Mouse (Mus musculus): Measurements from ENCODE around the gene Rpl9-ps6. TPM values are rescaled to one million over a fixed set of nuclear protein-coding genes. Genes with fewer than 3 reads are reported as not detected.
"Not testable (repeated sequence)": the region's sequence is repeated elsewhere in the genome, so short reads cannot be mapped to it uniquely, and the experiment has no call there.

The Rpl9-ps6 gene
- polyA plus RNA-seq, 1 experiment from 2014 or later: 55.6 TPM

DNA sequence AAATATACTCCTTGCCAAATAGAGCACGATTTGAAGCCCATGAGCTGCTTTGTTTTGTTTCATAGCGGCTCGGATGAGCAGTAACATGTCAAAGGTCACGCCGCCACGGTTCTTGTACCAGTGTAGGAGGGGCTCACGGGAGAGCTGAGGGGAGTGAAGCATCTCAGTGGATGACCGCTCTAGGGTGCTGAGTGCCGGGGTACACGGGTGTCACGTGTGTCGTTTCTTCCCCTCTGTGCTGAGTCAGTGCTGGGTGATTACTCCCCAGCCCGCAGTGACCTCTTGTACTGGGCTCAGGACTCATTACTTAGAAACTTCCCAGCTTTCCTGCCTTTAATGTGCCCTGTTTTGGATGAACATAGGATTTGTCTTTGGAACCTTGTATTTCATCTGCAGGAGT, 28.2 kb upstream of the Rpl9-ps6 start:
- H3K27me3 ChIP-seq: no peaks in the 10 kb centered on the region
- H3K4me1 ChIP-seq (replicated peaks): peaks cover 30% of the 10 kb centered on the region
- no peak overlapping the region for H3K9ac ChIP-seq
- no peak overlapping the region for H3K4me3 ChIP-seq (replicated peaks)
- H3K36me3 ChIP-seq (replicated peaks): peaks cover 85% of the 10 kb centered on the region
- no peak for ATAC-seq (ENCODE audit: insufficient read depth)
- no peak overlapping the region for H3K4me2 ChIP-seq
- H3K27ac ChIP-seq (replicated peaks): no peak overlapping the region
- WGBS (ENCODE audit: insufficient replicate concordance): 86% methylated on average over 13 of the region's 13 CpGs
- H3K9me3 ChIP-seq (replicated peaks): no peaks in the 10 kb centered on the region

DNA sequence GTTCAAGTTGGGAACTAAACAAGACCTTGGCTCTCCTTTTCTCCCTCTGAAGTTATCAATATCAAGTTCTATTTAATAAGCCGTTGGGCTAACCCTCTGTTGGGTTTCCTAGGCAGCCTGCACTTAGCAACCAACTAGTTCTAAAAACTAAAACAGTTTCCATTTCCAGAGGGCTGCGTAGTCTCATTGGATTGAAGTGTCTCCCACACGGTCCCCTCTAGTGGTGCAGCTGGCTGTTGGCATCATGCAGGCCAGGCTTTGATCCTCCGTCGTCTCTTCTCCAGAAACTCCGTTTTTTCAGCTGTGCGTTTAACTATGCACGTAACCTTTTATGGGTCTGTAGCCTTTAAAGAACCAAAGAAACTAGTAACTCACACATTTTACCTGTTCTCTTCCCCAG, 27.1 kb upstream of the Rpl9-ps6 start:
- Histone ChIP-seq H3K27me3 (no peaks in the 10 kb centered on the region), H3K27ac (replicated peaks) (no peak overlapping the region), H3K4me3 (replicated peaks) (no peak overlapping the region), H3K4me2 (no peak overlapping the region), H3K4me1 (replicated peaks) (peaks cover 34% of the 10 kb centered on the region), H3K36me3 (replicated peaks) (peaks cover 75% of the 10 kb centered on the region), H3K9ac (no peak overlapping the region), H3K9me3 (replicated peaks) (no peaks in the 10 kb centered on the region)
- 81% methylated on average over 8 of the region's 8 CpGs for whole genome bisulfite sequencing (ENCODE audit: insufficient replicate concordance)
- ATAC-seq (ENCODE audit: insufficient read depth): no peak

GRCm38 (mm10) chr19:32492981-32493380, 26.6 kb upstream of the Rpl9-ps6 start:
- no peak overlapping the region for H3K9ac ChIP-seq
- no peak for ATAC-seq (ENCODE audit: insufficient read depth)
- peaks cover 39% of the 10 kb centered on the region for H3K4me1 ChIP-seq (replicated peaks)
- no peaks in the 10 kb centered on the region for H3K9me3 ChIP-seq (replicated peaks)
- no peak overlapping the region for H3K4me3 ChIP-seq (replicated peaks)
- H3K27ac ChIP-seq (replicated peaks): no peak overlapping the region
- H3K27me3 ChIP-seq: no peaks in the 10 kb centered on the region
- WGBS (ENCODE audit: insufficient replicate concordance): 84% methylated on average over 5 of the region's 5 CpGs
- H3K4me2 ChIP-seq: no peak overlapping the region
- peaks cover 70% of the 10 kb centered on the region for H3K36me3 ChIP-seq (replicated peaks)

GRCm38 (mm10) chr19:32492339-32492738, 26.0 kb upstream of the Rpl9-ps6 start:
- Histone ChIP-seq H3K27me3 (no peaks in the 10 kb centered on the region), H3K36me3 (replicated peaks) (peaks cover 63% of the 10 kb centered on the region), H3K9me3 (replicated peaks) (no peaks in the 10 kb centered on the region), H3K9ac (no peak overlapping the region), H3K4me2 (no peak overlapping the region), H3K4me3 (replicated peaks) (no peak overlapping the region), H3K27ac (replicated peaks) (no peak overlapping the region), H3K4me1 (replicated peaks) (peaks cover 44% of the 10 kb centered on the region)
- 92% methylated on average over 3 of the region's 3 CpGs for WGBS (ENCODE audit: insufficient replicate concordance)
- ATAC-seq (ENCODE audit: insufficient read depth): no peak

- H3K36me3 ChIP-seq (replicated peaks): peaks cover 50% of the 10 kb centered on the region
- H3K4me1 ChIP-seq (replicated peaks): peaks cover 47% of the 10 kb centered on the region
- H3K4me3 ChIP-seq (replicated peaks): no peak overlapping the region
- no peaks in the 10 kb centered on the region for H3K9me3 ChIP-seq (replicated peaks)
- no peak for ATAC-seq (ENCODE audit: insufficient read depth)
- H3K27me3 ChIP-seq: no peaks in the 10 kb centered on the region
- 79% methylated on average over 2 of the region's 2 CpGs for WGBS (ENCODE audit: insufficient replicate concordance)
- peak overlapping the region; percentile 38 for H3K4me2 ChIP-seq
- H3K27ac ChIP-seq (replicated peaks): peak overlapping the region; percentile 29; the same call in 1 of the 2 replicates
- H3K9ac ChIP-seq: no peak overlapping the region
These were observed 24.6 kb upstream of the Rpl9-ps6 start for GRCm38 (mm10) chr19:32490976-32491375.

DNA sequence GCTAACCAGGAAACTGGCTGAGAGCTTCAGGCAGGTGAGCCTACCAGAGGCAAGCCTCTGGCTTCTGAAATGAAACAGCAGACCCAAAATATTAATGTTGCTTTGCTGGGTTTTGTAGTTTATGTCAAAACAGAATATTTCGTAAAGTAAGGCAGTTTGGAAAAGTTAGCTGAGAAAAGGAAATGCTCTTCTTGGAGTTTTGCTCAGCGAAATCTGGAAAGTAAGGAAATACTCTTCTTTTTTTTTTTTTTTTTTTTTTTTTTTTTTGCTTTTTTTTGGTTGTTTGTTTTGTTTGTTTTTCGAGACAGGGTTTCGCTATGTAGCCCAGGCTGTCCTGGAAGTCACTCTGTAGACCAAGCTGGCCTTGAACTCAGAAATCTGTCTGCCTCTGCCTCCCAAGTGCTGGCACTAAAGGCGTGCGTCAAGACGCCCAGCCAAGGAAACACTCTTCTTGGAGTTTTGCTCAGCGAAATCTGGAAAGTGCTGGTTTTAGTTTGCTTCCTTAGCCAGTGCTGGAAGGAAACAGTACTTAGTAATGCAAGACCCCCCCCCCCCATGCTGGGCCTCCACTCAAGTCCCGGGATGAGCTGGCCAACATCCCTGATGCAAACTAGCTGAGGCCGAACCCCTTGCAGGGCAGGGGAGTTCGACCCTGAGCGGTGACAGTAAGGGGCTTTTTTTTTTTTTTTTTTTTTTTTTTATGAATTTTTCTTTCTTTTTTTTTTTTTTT, 23.0 kb upstream of the Rpl9-ps6 start:
- Histone ChIP-seq H3K9me3 (replicated peaks) (no peaks in the 10 kb centered on the region), H3K36me3 (replicated peaks) (peaks cover 33% of the 10 kb centered on the region), H3K4me2 (peak overlapping the region; percentile 84), H3K9ac (no peak overlapping the region), H3K4me1 (replicated peaks) (peaks cover 46% of the 10 kb centered on the region), H3K4me3 (replicated peaks) (peak overlapping the region; percentile 89; the same call in 1 of the 2 replicates), H3K27me3 (no peaks in the 10 kb centered on the region), H3K27ac (replicated peaks) (no peak overlapping the region; the same call in 1 of the 2 replicates)
- no peak for ATAC-seq (ENCODE audit: insufficient read depth)
- 81% methylated on average over 12 of the region's 12 CpGs for WGBS (ENCODE audit: insufficient replicate concordance)

GRCm38 (mm10) chr19:32487595-32488255, 21.3 kb upstream of the Rpl9-ps6 start:
- H3K9ac ChIP-seq: peak overlapping the region; percentile 91
- no peaks in the 10 kb centered on the region for H3K27me3 ChIP-seq
- H3K27ac ChIP-seq (replicated peaks): peak overlapping the region; percentile 94
- H3K4me2 ChIP-seq: peak overlapping the region; percentile 84
- H3K9me3 ChIP-seq (replicated peaks): no peaks in the 10 kb centered on the region
- WGBS (ENCODE audit: insufficient replicate concordance): 18% methylated on average over 8 of the region's 8 CpGs
- no peak for ATAC-seq (ENCODE audit: insufficient read depth)
- H3K36me3 ChIP-seq (replicated peaks): peaks cover 17% of the 10 kb centered on the region
- H3K4me1 ChIP-seq (replicated peaks): peaks cover 53% of the 10 kb centered on the region
- H3K4me3 ChIP-seq (replicated peaks): peak overlapping the region; percentile 89

DNA sequence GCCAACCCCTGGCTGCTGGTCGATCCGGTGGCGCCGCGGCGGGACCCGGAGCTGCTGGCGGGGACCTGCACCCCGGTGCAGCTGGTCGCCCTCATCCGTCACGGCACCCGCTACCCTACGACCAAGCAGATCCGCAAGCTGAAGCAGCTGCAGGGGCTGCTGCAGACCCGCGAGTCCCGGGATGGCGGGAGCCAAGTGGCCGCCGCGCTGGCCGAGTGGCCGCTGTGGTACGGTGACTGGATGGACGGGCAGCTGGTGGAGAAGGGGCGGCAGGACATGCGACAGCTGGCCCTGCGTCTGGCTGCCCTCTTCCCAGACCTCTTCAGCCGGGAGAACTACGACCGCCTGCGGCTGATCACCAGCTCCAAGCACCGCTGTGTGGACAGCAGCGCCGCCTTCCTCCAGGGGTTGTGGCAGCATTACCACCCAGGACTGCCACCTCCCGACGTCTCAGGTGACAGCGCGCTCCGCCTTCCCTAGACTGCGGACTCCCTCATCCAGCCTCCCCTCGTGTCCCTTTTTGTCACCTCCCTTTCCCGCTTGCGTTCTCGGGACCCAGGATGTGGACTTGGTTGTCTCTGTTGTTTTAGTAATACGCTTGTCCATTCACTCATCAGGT, 19.8 kb upstream of the Rpl9-ps6 start:
- peak; percentile 91 for ATAC-seq (ENCODE audit: insufficient read depth)
- peak overlapping the region; percentile 91 for H3K9ac ChIP-seq
- H3K4me3 ChIP-seq (replicated peaks): peak overlapping the region; percentile 89
- peak overlapping the region; percentile 94 for H3K27ac ChIP-seq (replicated peaks)
- WGBS (ENCODE audit: insufficient replicate concordance): under 1% methylated on average over 47 of the region's 47 CpGs
- H3K27me3 ChIP-seq; H3K36me3 ChIP-seq (replicated peaks); H3K9me3 ChIP-seq (replicated peaks): not testable (repeated sequence)
- H3K4me2 ChIP-seq: peak overlapping the region; percentile 84
- peaks cover 63% of the 10 kb centered on the region for H3K4me1 ChIP-seq (replicated peaks)

GRCm38 (mm10) chr19:32485681-32486105, 19.3 kb upstream of the Rpl9-ps6 start, which contains the start of gene Minpp1:
Gene Minpp1 (plus strand): TSS chr19:32485769.
- H3K9ac ChIP-seq: peak within 1 kb of the TSS; percentile 91
- peak within 1 kb of the TSS; percentile 84 for H3K4me2 ChIP-seq
- H3K27ac ChIP-seq (replicated peaks): peak within 1 kb of the TSS; percentile 94
- H3K27me3 ChIP-seq: no peaks in the 10 kb centered on the region
- peak within 1 kb of the TSS; percentile 89 for H3K4me3 ChIP-seq (replicated peaks)
- no peaks in the 10 kb centered on the region for H3K36me3 ChIP-seq (replicated peaks)
- peak; percentile 77 for ATAC-seq (ENCODE audit: insufficient read depth)
- WGBS (ENCODE audit: insufficient replicate concordance): under 1% methylated on average over 64 of the region's 64 CpGs
- no peaks in the 10 kb centered on the region for H3K9me3 ChIP-seq (replicated peaks)
- peaks cover 63% of the 10 kb centered on the region for H3K4me1 ChIP-seq (replicated peaks)

DNA sequence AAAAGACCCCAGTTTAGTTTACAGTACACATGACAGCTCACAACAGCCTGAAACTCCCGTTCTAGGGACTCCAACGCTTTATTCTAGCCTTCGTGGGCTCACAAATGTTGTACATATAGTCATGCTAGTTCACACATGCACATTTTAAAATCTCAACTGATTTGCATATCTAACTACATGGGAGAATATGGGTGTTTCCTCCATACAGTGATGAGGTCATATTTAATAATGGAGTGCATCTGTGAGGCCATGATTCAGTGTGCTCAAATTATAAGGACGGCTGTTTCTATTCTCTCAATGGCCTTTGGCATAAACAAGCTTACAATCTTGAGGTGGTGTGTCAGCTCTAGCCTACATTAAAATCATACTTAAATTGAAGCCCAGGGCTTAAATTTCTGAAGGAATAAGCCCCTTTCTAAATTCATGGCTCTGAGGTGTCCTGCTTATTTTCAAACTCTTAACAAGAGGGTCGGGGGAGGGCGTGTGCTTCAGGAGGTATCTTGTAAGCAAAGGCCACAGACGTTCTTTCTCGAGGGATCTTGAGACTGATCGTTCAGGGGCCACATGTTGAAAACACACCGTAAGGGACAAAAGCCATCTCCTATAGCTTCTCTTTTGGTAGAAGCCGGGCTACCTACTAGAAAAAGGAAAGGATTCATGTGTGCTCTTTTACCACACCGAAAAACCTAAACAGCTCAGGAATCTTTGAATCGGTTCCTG, 18.7 kb upstream of the Rpl9-ps6 start:
- Histone ChIP-seq H3K9ac (peak overlapping the region; percentile 91), H3K4me1 (replicated peaks) (peaks cover 69% of the 10 kb centered on the region), H3K4me3 (replicated peaks) (peak overlapping the region; percentile 89), H3K27ac (replicated peaks) (peak overlapping the region; percentile 94), H3K27me3 (no peaks in the 10 kb centered on the region), H3K36me3 (replicated peaks) (no peaks in the 10 kb centered on the region), H3K4me2 (peak overlapping the region; percentile 84), H3K9me3 (replicated peaks) (no peaks in the 10 kb centered on the region)
- WGBS (ENCODE audit: insufficient replicate concordance): 14% methylated on average over 13 of the region's 13 CpGs
- ATAC-seq (ENCODE audit: insufficient read depth): no peak
